Comparison of ENCODE assay signal across 8 mouse cellular contexts in genomic region chr5:111227850-111228249, GRCm38 (mm10).
DNase-seq lines count a peak whose midpoint lies in the region; ATAC-seq and TF ChIP-seq lines count a peak whose summit lies in the region.

No protein-coding gene starts in this region.

- no peaks in the 10 kb centered on the region for H3K9me3 ChIP-seq in forebrain, embryonic 14.5 days (replicated peaks; ENCODE audit: control insufficient read depth, low read length)
- H3K9me3 ChIP-seq in forebrain, postnatal 0 days (ENCODE audit: low read length), result no peaks in the 10 kb centered on the region
- H3K9me3 ChIP-seq in heart, embryonic 10.5 days, result no peaks in the 10 kb centered on the region
- no peaks in the 10 kb centered on the region for H3K9me3 ChIP-seq in midbrain, embryonic 12.5 days

- H3K36me3 ChIP-seq in forebrain, embryonic 14.5 days (ENCODE audit: control insufficient read depth, insufficient read depth, low read length), result peaks cover 80% of the 10 kb centered on the region
- H3K36me3 ChIP-seq in forebrain, postnatal 0 days (ENCODE audit: insufficient read depth), result peaks cover 74% of the 10 kb centered on the region
- peaks cover 40% of the 10 kb centered on the region for H3K36me3 ChIP-seq in heart, embryonic 10.5 days
- peaks cover 42% of the 10 kb centered on the region for H3K36me3 ChIP-seq in midbrain, embryonic 12.5 days

- H3K9ac ChIP-seq in forebrain, embryonic 14.5 days (ENCODE audit: low read length), result no peak overlapping the region
- H3K9ac ChIP-seq in forebrain, postnatal 0 days, result no peak overlapping the region
- no peak overlapping the region for H3K9ac ChIP-seq in midbrain, embryonic 12.5 days (replicated peaks)

- no peak overlapping the region for H3K4me3 ChIP-seq in forebrain, embryonic 14.5 days (ENCODE audit: low read depth, low read length)
- no peak overlapping the region for H3K4me3 ChIP-seq in forebrain, postnatal 0 days (ENCODE audit: low read depth, low read length)
- H3K4me3 ChIP-seq in heart, embryonic 10.5 days, result no peak overlapping the region
- no peak overlapping the region for H3K4me3 ChIP-seq in midbrain, embryonic 12.5 days

- WGBS in forebrain, embryonic 14.5 days, result 81% methylated on average over 5 of the region's 5 CpGs
- 69% methylated on average over 5 of the region's 5 CpGs for WGBS in forebrain, postnatal 0 days
- WGBS in heart, embryonic 10.5 days, result 30% methylated on average over 5 of the region's 5 CpGs
- 66% methylated on average over 5 of the region's 5 CpGs for WGBS in midbrain, embryonic 12.5 days

- H3K4me2 ChIP-seq in forebrain, embryonic 14.5 days (ENCODE audit: low read length), result no peak overlapping the region
- no peak overlapping the region for H3K4me2 ChIP-seq in forebrain, postnatal 0 days (ENCODE audit: low read depth)
- no peak overlapping the region for H3K4me2 ChIP-seq in midbrain, embryonic 12.5 days (replicated peaks)

- H3K27ac ChIP-seq in forebrain, embryonic 14.5 days (ENCODE audit: low read depth, low read length), result 0 out of 2 replicates have a peak overlapping the region, but pooled peaks have one; percentile 9
- H3K27ac ChIP-seq in forebrain, postnatal 0 days (ENCODE audit: low read depth, low read length), result no peak overlapping the region
- H3K27ac ChIP-seq in heart, embryonic 10.5 days, result peak overlapping the region; percentile 80
- peak overlapping the region; percentile 75 for H3K27ac ChIP-seq in midbrain, embryonic 12.5 days (replicated peaks)

- H3K4me1 ChIP-seq in forebrain, embryonic 14.5 days (ENCODE audit: control insufficient read depth, insufficient read depth, low read length), result peaks cover 10% of the 10 kb centered on the region
- no peaks in the 10 kb centered on the region for H3K4me1 ChIP-seq in forebrain, postnatal 0 days (ENCODE audit: insufficient read depth)
- peaks cover 68% of the 10 kb centered on the region for H3K4me1 ChIP-seq in heart, embryonic 10.5 days
- H3K4me1 ChIP-seq in midbrain, embryonic 12.5 days, result peaks cover 65% of the 10 kb centered on the region

- no peak for TF ChIP-seq CTCF in forebrain, postnatal 0 days (IDR thresholded peaks at IDR 0.05; ENCODE audit: low read depth)

- no peaks in the 10 kb centered on the region for H3K27me3 ChIP-seq in forebrain, embryonic 14.5 days (replicated peaks; ENCODE audit: control insufficient read depth, insufficient read depth, low read length)
- no peaks in the 10 kb centered on the region for H3K27me3 ChIP-seq in forebrain, postnatal 0 days (ENCODE audit: insufficient read depth, low read length)
- H3K27me3 ChIP-seq in heart, embryonic 10.5 days (ENCODE audit: insufficient read depth, poor library complexity, severe bottlenecking), result peaks cover 29% of the 10 kb centered on the region; the same call in 1 of the 2 replicates
- H3K27me3 ChIP-seq in midbrain, embryonic 12.5 days, result peaks cover 17% of the 10 kb centered on the region

- no peak for ATAC-seq in forebrain, embryonic 14.5 days
- no peak for ATAC-seq in forebrain, postnatal 0 days
- no peak for ATAC-seq in midbrain, embryonic 12.5 days (ENCODE audit: low FRiP score, low read depth)

- no peak for DNase-seq in forebrain, embryonic 14.5 days (ENCODE audit: low spot score)
- DNase-seq in forebrain, postnatal 0 days, result no peak
- DNase-seq in heart, embryonic 10.5 days (ENCODE audit: low spot score), result no peak
- peak; percentile 72 for DNase-seq in kidney, postnatal 10 days
- DNase-seq in ovary, postnatal 10 days (ENCODE audit: low spot score), result no peak
- DNase-seq in cerebellum, adult 11-12 months, result no peak
- no peak for DNase-seq in gastrocnemius, postnatal 4 days (ENCODE audit: low spot score in 2 of 2)
